Mouse (Mus musculus): Measurements from ENCODE around the gene Bst1. TPM values are rescaled to one million over a fixed set of nuclear protein-coding genes. Genes with fewer than 3 reads are reported as not detected.

The Bst1 gene
- polyA plus RNA-seq, 1 experiment = 26.2 TPM

DNA sequence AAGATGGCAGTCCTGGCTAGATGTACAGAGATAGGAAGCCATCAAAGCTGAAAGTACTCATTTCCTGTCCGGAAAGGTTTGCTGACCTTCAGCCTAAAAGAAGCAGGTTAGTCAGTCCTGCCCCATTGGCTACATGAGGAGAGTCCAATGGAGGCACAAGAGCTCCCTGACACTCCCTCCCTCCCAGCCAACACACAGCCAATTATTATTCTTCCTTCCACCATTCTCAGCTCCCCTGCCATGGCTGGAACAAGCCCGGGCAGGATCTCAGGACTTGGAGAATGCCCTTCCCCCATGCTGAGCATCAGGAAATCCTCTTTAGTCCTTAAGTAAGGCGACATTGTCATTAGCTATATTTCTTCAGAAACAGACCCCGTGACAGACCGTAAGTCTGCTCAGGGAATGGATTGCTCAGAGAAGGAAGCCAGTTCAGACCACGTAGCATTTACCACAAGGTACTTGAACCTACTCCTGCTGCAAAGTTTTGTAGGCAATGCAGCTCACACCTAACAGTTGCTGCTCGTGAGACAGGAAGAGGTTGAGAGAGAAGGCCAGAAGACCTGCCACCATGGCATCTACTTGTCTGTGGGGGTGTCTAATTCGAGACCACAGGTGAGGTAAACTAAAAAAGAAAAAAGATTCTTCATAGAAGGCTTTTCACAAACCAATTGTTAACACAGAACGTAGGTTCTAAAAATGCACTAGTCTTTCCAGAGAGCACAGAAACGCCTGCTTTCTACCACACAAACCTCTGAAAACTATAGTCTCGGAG is 34.6 kb downstream of the Bst1 start:
- H3K27ac ChIP-seq (ENCODE audit: control insufficient read depth, insufficient read depth, low read depth, low read length, poor library complexity) = peak overlapping the region; percentile 54
- peaks cover 9% of the 10 kb centered on the region for H3K4me1 ChIP-seq (ENCODE audit: control insufficient read depth, insufficient read depth, low read length)
- 34% methylated on average over 11 of the region's 11 CpGs for WGBS
- no peak for TF ChIP-seq POLR2A (IDR thresholded peaks at IDR 0.05; ENCODE audit: borderline replicate concordance, control insufficient read depth, low read depth, low read length)
- TF ChIP-seq CTCF (IDR thresholded peaks at IDR 0.05; ENCODE audit: control insufficient read depth, insufficient read depth, low read length) = no peak
- H3K4me3 ChIP-seq (replicated peaks; ENCODE audit: control insufficient read depth, low read depth, low read length) = no peak overlapping the region

- H3K4me3 ChIP-seq (replicated peaks; ENCODE audit: control insufficient read depth, low read depth, low read length) = no peak overlapping the region
- H3K27ac ChIP-seq (ENCODE audit: control insufficient read depth, insufficient read depth, low read depth, low read length, poor library complexity) = peak overlapping the region; percentile 54; the same call in 1 of the 2 replicates
- 47% methylated on average over 7 of the region's 7 CpGs for whole genome bisulfite sequencing
- TF ChIP-seq CTCF (IDR thresholded peaks at IDR 0.05; ENCODE audit: control insufficient read depth, insufficient read depth, low read length) = no peak
- no peak for TF ChIP-seq POLR2A (IDR thresholded peaks at IDR 0.05; ENCODE audit: borderline replicate concordance, control insufficient read depth, low read depth, low read length)
- H3K4me1 ChIP-seq (ENCODE audit: control insufficient read depth, insufficient read depth, low read length) = peaks cover 9% of the 10 kb centered on the region
Observed at GRCm38 (mm10) chr5:43853868-43854488, 35.3 kb downstream of the Bst1 start.

DNA sequence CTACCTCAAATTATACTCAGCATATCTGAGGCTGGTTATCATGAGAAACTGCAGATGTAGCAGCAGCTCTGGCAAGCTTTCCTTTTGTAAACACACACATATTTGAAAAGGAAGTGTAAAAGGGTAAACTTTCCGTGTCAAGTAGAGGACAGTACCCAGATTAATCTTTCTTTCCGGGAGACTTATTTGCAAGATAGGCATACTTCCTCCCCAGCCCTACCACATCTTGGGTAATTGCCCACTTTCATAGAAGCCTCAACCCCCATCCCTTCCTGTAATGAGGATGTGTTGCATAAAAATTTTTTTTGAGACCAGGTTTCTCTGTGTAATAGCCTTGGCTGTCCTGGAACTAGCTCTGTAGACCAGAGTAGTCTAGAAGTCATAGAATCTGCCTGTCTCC is 37.1 kb downstream of the Bst1 start:
- peaks cover 9% of the 10 kb centered on the region for H3K4me1 ChIP-seq (ENCODE audit: control insufficient read depth, insufficient read depth, low read length)
- 1% methylated on average over 2 of the region's 2 CpGs for WGBS
- H3K27ac ChIP-seq (ENCODE audit: control insufficient read depth, insufficient read depth, low read depth, low read length, poor library complexity) = peak overlapping the region; percentile 78

GRCm38 (mm10) chr5:43859663-43860062 is 41.0 kb downstream of the Bst1 start:
- TF ChIP-seq CTCF (IDR thresholded peaks at IDR 0.05; ENCODE audit: control insufficient read depth, insufficient read depth, low read length) = no peak
- TF ChIP-seq POLR2A (IDR thresholded peaks at IDR 0.05; ENCODE audit: borderline replicate concordance, control insufficient read depth, low read depth, low read length) = no peak
- Histone ChIP-seq H3K4me1 (ENCODE audit: control insufficient read depth, insufficient read depth, low read length) (peaks cover 3% of the 10 kb centered on the region), H3K27ac (ENCODE audit: control insufficient read depth, insufficient read depth, low read depth, low read length, poor library complexity) (no peak overlapping the region), H3K4me3 (replicated peaks; ENCODE audit: control insufficient read depth, low read depth, low read length) (no peak overlapping the region)
- 87% methylated on average over 8 of the region's 8 CpGs for WGBS

More for the DNA sequence above, 37.1 kb downstream of the Bst1 start:
- TF ChIP-seq POLR2A (IDR thresholded peaks at IDR 0.05; ENCODE audit: borderline replicate concordance, control insufficient read depth, low read depth, low read length) = no peak
- H3K4me3 ChIP-seq (replicated peaks; ENCODE audit: control insufficient read depth, low read depth, low read length) = no peak overlapping the region

- no peak overlapping the region for H3K27ac ChIP-seq (ENCODE audit: control insufficient read depth, insufficient read depth, low read depth, low read length, poor library complexity)
- peaks cover 1% of the 10 kb centered on the region; the same call in 1 of the 2 replicates for H3K4me1 ChIP-seq (ENCODE audit: control insufficient read depth, insufficient read depth, low read length)
- 86% methylated on average over 5 of the region's 5 CpGs for WGBS
- H3K4me3 ChIP-seq (replicated peaks; ENCODE audit: control insufficient read depth, low read depth, low read length) = no peak overlapping the region
- TF ChIP-seq CTCF (IDR thresholded peaks at IDR 0.05; ENCODE audit: control insufficient read depth, insufficient read depth, low read length) = no peak
- no peak for TF ChIP-seq POLR2A (IDR thresholded peaks at IDR 0.05; ENCODE audit: borderline replicate concordance, control insufficient read depth, low read depth, low read length)
Observed at GRCm38 (mm10) chr5:43860096-43860495, 41.4 kb downstream of the Bst1 start.

GRCm38 (mm10) chr5:43860670-43861431 is 42.2 kb downstream of the Bst1 start:
- Histone ChIP-seq H3K4me3 (replicated peaks; ENCODE audit: control insufficient read depth, low read depth, low read length) (no peak overlapping the region), H3K4me1 (ENCODE audit: control insufficient read depth, insufficient read depth, low read length) (no peaks in the 10 kb centered on the region; the same call in 1 of the 2 replicates), H3K27ac (ENCODE audit: control insufficient read depth, insufficient read depth, low read depth, low read length, poor library complexity) (no peak overlapping the region)
- TF ChIP-seq POLR2A (IDR thresholded peaks at IDR 0.05; ENCODE audit: borderline replicate concordance, control insufficient read depth, low read depth, low read length) (no peak), CTCF (IDR thresholded peaks at IDR 0.05; ENCODE audit: control insufficient read depth, insufficient read depth, low read length) (no peak)
- 55% methylated on average over 5 of the region's 5 CpGs for WGBS

DNA sequence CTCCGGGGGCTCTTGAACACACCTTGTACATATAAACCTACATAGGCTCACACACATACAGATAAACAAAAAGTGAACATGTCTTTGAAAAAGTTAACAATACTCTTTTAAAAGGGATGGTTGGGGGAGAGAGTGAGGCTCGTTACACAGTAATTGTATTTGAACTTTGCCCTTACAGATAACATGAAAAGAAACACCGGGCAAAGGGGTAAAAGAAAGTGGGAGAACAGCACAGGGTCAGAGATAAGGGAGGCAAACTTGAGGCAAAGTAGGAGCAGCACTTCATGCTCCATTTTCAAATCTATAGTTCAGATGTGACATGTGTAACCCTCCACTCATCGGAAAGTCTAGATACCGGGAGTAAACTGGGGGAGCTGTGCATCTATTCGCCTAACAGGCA is 45.0 kb downstream of the Bst1 start:
- Histone ChIP-seq H3K27ac (ENCODE audit: control insufficient read depth, insufficient read depth, low read depth, low read length, poor library complexity) (no peak overlapping the region), H3K4me1 (ENCODE audit: control insufficient read depth, insufficient read depth, low read length) (no peaks in the 10 kb centered on the region; the same call in 1 of the 2 replicates), H3K4me3 (replicated peaks; ENCODE audit: control insufficient read depth, low read depth, low read length) (no peak overlapping the region)
- WGBS = 85% methylated on average over 6 of the region's 6 CpGs
- no peak for TF ChIP-seq POLR2A (IDR thresholded peaks at IDR 0.05; ENCODE audit: borderline replicate concordance, control insufficient read depth, low read depth, low read length)
- TF ChIP-seq CTCF (IDR thresholded peaks at IDR 0.05; ENCODE audit: control insufficient read depth, insufficient read depth, low read length) = no peak

GRCm38 (mm10) chr5:43865316-43865715 is 46.6 kb downstream of the Bst1 start:
- TF ChIP-seq POLR2A (IDR thresholded peaks at IDR 0.05; ENCODE audit: borderline replicate concordance, control insufficient read depth, low read depth, low read length) (no peak), CTCF (IDR thresholded peaks at IDR 0.05; ENCODE audit: control insufficient read depth, insufficient read depth, low read length) (no peak)
- H3K27ac ChIP-seq (ENCODE audit: control insufficient read depth, insufficient read depth, low read depth, low read length, poor library complexity) = no peak overlapping the region

More at GRCm38 (mm10) chr5:43865316-43865715, 46.6 kb downstream of the Bst1 start:
- H3K4me3 ChIP-seq (replicated peaks; ENCODE audit: control insufficient read depth, low read depth, low read length) = no peak overlapping the region
- no peaks in the 10 kb centered on the region; the same call in 1 of the 2 replicates for H3K4me1 ChIP-seq (ENCODE audit: control insufficient read depth, insufficient read depth, low read length)
- 55% methylated on average over 2 of the region's 2 CpGs for WGBS
